Mouse (Mus musculus): ENCODE data around the gene Nefh.

GRCm38 (mm10) chr11:4966325-4966724 lies 18.5 kb upstream of the Nefh start:
- TF ChIP-seq FLI1 (IDR thresholded peaks at IDR 0.05; ENCODE audit: low read length) (no peak), GATA1 (IDR thresholded peaks at IDR 0.05; ENCODE audit: borderline replicate concordance, low read length) (no peak)
